Mouse (Mus musculus): ENCODE results near the gene Cxcl10. TPM values are rescaled to one million over a fixed set of nuclear protein-coding genes. Genes with fewer than 3 reads are reported as not detected.

The Cxcl10 gene
- polyA plus RNA-seq, 1 experiment = 0.18 TPM

DNA sequence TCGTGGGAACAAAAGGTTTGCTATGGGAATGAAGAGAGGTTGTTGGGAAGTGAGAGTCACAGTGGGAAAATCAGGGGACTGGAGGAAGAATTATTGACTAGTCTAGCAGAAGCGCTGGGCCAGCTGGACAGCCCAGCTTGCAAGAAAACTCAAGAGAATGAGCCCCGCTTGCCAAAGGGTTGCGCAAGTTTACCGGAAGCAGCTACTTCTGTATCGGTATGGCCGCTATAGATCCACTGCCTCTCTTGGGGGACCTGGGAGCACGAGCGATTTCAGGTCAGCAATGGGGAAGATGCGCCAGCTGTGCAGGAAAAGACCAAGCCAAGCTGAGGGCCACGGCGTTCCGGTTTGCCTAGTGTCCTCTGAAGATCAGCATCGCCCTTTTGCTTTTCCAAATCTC, 30.1 kb downstream of the Cxcl10 start:
- Histone ChIP-seq H3K79me2 (ENCODE audit: control insufficient read depth, insufficient read depth) (no peaks in the 10 kb centered on the region), H3K79me3 (ENCODE audit: low read depth) (no peaks in the 10 kb centered on the region), H3K36me3 (ENCODE audit: control insufficient read depth, insufficient read depth) (no peaks in the 10 kb centered on the region), H3K4me3 (ENCODE audit: insufficient read depth, poor library complexity, severe bottlenecking) (no peak overlapping the region), H3K27me3 (ENCODE audit: control insufficient read depth, insufficient read depth, insufficient read length) (no peaks in the 10 kb centered on the region), H3ac (ENCODE audit: control insufficient read depth, insufficient read length, low read depth) (no peak overlapping the region)
- TF ChIP-seq USF1 (IDR thresholded peaks at IDR 0.05; ENCODE audit: low read depth) (no peak), CTCF (IDR thresholded peaks at IDR 0.05; ENCODE audit: control insufficient read depth, insufficient read depth, insufficient read length) (no peak), MAX (IDR thresholded peaks at IDR 0.05) (no peak), MYOG (IDR thresholded peaks at IDR 0.05; ENCODE audit: control insufficient read depth, extremely low read depth, insufficient read length) (no peak), MYOD1 (IDR thresholded peaks at IDR 0.05; ENCODE audit: control insufficient read depth, insufficient read length, low read depth) (no peak), CEBPB (IDR thresholded peaks at IDR 0.05; ENCODE audit: low read depth) (peak; percentile 15), FOSL1 (IDR thresholded peaks at IDR 0.05; ENCODE audit: insufficient read depth, low read length, poor library complexity, severe bottlenecking) (no peak)

DNA sequence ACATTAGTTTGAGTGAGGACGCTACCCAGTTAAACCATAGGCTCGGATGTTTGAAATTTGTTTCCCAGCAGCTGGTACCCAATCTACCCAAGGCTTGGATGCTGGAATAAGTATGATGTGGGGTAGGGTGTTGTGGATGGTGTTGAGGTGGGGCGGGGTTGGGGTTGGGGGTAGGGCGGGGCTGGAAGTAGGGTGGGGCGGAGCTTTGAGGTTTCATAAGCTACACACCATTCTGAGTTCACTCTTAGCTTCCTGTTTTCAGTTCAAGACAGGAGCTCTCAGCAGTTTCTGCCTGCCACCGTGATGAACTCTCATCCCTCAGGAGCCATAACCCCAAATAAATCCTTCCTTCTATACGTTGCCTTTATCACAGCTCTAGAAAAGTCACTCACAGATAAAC, 30.6 kb downstream of the Cxcl10 start:
- no peak overlapping the region for H3ac ChIP-seq (ENCODE audit: control insufficient read depth, insufficient read length, low read depth)
- TF ChIP-seq CTCF (IDR thresholded peaks at IDR 0.05; ENCODE audit: control insufficient read depth, insufficient read depth, insufficient read length) = no peak
- no peak for TF ChIP-seq MYOD1 (IDR thresholded peaks at IDR 0.05; ENCODE audit: control insufficient read depth, insufficient read length, low read depth)
- no peak for TF ChIP-seq CEBPB (IDR thresholded peaks at IDR 0.05; ENCODE audit: low read depth)
- no peak for TF ChIP-seq MAX (IDR thresholded peaks at IDR 0.05)
- no peak for TF ChIP-seq MYOG (IDR thresholded peaks at IDR 0.05; ENCODE audit: control insufficient read depth, extremely low read depth, insufficient read length)
- TF ChIP-seq USF1 (IDR thresholded peaks at IDR 0.05; ENCODE audit: low read depth) = no peak
- no peak for TF ChIP-seq FOSL1 (IDR thresholded peaks at IDR 0.05; ENCODE audit: insufficient read depth, low read length, poor library complexity, severe bottlenecking)

DNA sequence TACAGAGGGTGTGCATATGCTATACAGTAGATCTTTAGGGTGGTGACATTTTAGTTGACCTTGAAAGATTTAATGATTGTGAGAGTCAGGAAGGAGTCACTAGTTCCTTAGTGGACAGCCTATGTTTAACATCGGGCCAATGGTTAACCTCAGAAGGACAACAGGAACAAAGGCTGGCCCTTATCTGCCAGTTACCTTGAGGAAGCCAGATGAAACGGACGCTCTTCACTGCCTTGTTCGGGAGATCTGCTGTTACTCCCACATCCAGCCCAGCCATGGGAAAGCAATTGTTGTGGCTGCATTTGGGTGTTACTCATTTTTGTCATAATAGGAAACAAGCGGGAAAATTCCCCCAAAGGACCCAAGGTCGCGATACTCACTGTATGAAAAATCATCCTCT, 34.9 kb downstream of the Cxcl10 start:
- H3K79me2 ChIP-seq (ENCODE audit: control insufficient read depth, insufficient read depth) = peaks cover 10% of the 10 kb centered on the region
- no peak overlapping the region for H3K4me3 ChIP-seq (ENCODE audit: insufficient read depth, poor library complexity, severe bottlenecking)
- H3K79me3 ChIP-seq (ENCODE audit: low read depth) = peaks cover 7% of the 10 kb centered on the region
- H3K36me3 ChIP-seq (ENCODE audit: control insufficient read depth, insufficient read depth) = no peaks in the 10 kb centered on the region
- H3K27me3 ChIP-seq (ENCODE audit: control insufficient read depth, insufficient read depth, insufficient read length) = no peaks in the 10 kb centered on the region
- H3ac ChIP-seq (ENCODE audit: control insufficient read depth, insufficient read length, low read depth) = no peak overlapping the region
- TF ChIP-seq USF1 (IDR thresholded peaks at IDR 0.05; ENCODE audit: low read depth) (no peak), MYOD1 (IDR thresholded peaks at IDR 0.05; ENCODE audit: control insufficient read depth, insufficient read length, low read depth) (no peak)

More for the DNA sequence above, 30.6 kb downstream of the Cxcl10 start:
- no peaks in the 10 kb centered on the region for H3K79me3 ChIP-seq (ENCODE audit: low read depth)
- no peaks in the 10 kb centered on the region for H3K27me3 ChIP-seq (ENCODE audit: control insufficient read depth, insufficient read depth, insufficient read length)
- H3K4me3 ChIP-seq (ENCODE audit: insufficient read depth, poor library complexity, severe bottlenecking) = no peak overlapping the region
- H3K79me2 ChIP-seq (ENCODE audit: control insufficient read depth, insufficient read depth) = no peaks in the 10 kb centered on the region
- no peaks in the 10 kb centered on the region for H3K36me3 ChIP-seq (ENCODE audit: control insufficient read depth, insufficient read depth)

DNA sequence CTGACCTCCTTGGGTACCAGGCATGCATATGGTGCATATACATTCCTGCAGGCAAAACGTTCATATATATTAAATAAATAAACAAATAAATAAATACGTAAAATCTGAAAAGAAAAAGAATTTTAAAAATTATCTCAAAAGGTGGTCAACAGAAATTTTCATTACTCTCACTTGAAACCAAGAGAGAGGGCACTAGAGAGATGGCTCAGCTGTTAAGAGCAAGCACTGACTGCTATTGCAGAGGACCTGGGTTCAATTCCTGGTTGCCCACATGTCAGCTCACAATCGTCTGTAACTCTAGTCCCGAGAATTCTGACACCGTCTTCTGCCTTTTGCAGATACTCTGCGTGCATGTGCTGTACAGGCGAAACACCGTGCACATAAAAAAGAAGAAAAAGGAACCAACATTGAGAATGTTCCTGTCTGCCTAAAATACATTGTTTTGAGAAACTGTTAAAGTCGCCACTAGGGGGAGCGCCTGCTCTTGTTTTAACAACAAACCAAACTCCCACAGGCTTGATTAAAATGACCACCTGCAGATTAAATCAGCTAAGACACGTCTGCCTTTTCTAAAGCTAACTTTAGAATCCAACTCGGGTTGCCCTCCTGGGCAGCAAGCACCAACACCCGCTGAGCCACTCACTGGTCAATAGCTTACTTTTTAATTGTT, 36.5 kb downstream of the Cxcl10 start:
- Histone ChIP-seq H3K4me3 (ENCODE audit: insufficient read depth, poor library complexity, severe bottlenecking) (no peak overlapping the region), H3K27me3 (ENCODE audit: control insufficient read depth, insufficient read depth, insufficient read length) (no peaks in the 10 kb centered on the region), H3K79me3 (ENCODE audit: low read depth) (peaks cover 23% of the 10 kb centered on the region), H3ac (ENCODE audit: control insufficient read depth, insufficient read length, low read depth) (no peak overlapping the region), H3K79me2 (ENCODE audit: control insufficient read depth, insufficient read depth) (peaks cover 26% of the 10 kb centered on the region), H3K36me3 (ENCODE audit: control insufficient read depth, insufficient read depth) (peaks cover 6% of the 10 kb centered on the region)
- TF ChIP-seq USF1 (IDR thresholded peaks at IDR 0.05; ENCODE audit: low read depth) (no peak), CTCF (IDR thresholded peaks at IDR 0.05; ENCODE audit: control insufficient read depth, insufficient read depth, insufficient read length) (no peak), FOSL1 (IDR thresholded peaks at IDR 0.05; ENCODE audit: insufficient read depth, low read length, poor library complexity, severe bottlenecking) (no peak), MYOG (IDR thresholded peaks at IDR 0.05; ENCODE audit: control insufficient read depth, extremely low read depth, insufficient read length) (no peak), CEBPB (IDR thresholded peaks at IDR 0.05; ENCODE audit: low read depth) (no peak), MYOD1 (IDR thresholded peaks at IDR 0.05; ENCODE audit: control insufficient read depth, insufficient read length, low read depth) (no peak), MAX (IDR thresholded peaks at IDR 0.05) (no peak)

DNA sequence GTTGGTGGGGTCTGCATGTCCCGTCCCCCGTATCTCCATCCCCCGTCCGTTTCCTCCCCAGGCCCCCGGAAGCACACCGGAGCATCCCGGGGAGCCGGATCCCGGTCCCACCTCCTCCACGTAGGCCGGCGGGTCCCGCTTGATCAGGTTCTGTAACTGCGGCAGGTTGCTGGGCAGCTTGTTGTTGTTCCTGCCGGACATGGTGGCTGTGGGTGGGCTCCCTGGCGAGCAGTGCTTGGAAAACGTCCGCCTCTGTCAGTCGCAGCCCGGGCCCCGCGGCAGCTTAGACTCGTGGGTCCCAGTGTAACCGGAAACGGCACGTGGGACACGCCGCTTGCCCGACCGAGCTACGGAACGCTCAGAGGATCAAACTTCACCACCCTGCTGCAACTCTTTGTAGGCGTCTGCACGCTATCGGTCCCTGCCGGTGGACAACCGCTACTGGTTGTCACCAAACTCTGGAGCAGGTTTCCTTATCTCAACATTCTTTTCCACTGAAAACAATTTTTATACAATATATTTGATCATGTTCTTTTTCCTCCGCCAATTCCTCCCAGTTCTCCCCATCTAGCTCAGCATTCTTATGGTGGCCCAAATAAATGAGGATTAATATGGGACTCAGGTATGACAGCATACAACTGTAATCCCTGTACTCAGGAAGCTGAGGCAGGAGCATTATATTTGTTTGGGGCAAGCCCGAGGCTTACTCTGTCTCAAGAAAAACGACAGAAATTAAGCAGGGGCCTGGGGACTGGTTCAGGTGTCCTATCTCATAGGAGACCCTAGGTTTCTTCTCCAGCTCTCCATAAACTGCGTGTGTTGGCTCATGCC, 38.8 kb downstream of the Cxcl10 start, which contains the start of gene Sdad1:
Sdad1 (minus strand) TSS at position 799 of the 831 bp plus-strand sequence.
- Histone ChIP-seq H3K4me3 (ENCODE audit: insufficient read depth, poor library complexity, severe bottlenecking) (peak within 1 kb of the TSS; percentile 71), H3ac (ENCODE audit: control insufficient read depth, insufficient read length, low read depth) (peak within 1 kb of the TSS; percentile 96), H3K79me3 (ENCODE audit: low read depth) (peaks cover 33% of the 10 kb centered on the region), H3K27me3 (ENCODE audit: control insufficient read depth, insufficient read depth, insufficient read length) (no peaks in the 10 kb centered on the region), H3K79me2 (ENCODE audit: control insufficient read depth, insufficient read depth) (peaks cover 45% of the 10 kb centered on the region), H3K36me3 (ENCODE audit: control insufficient read depth, insufficient read depth) (peaks cover 19% of the 10 kb centered on the region)
- TF ChIP-seq MAX (IDR thresholded peaks at IDR 0.05) = peak; percentile 96
- peak; percentile 87 for TF ChIP-seq CEBPB (IDR thresholded peaks at IDR 0.05; ENCODE audit: low read depth)
- no peak for TF ChIP-seq CTCF (IDR thresholded peaks at IDR 0.05; ENCODE audit: control insufficient read depth, insufficient read depth, insufficient read length)
- peak; percentile 63 for TF ChIP-seq USF1 (IDR thresholded peaks at IDR 0.05; ENCODE audit: low read depth)

Data from C2C12 (cell line).